Comparison of ENCODE assay signal across 19 mouse cellular contexts in the genomic region with DNA sequence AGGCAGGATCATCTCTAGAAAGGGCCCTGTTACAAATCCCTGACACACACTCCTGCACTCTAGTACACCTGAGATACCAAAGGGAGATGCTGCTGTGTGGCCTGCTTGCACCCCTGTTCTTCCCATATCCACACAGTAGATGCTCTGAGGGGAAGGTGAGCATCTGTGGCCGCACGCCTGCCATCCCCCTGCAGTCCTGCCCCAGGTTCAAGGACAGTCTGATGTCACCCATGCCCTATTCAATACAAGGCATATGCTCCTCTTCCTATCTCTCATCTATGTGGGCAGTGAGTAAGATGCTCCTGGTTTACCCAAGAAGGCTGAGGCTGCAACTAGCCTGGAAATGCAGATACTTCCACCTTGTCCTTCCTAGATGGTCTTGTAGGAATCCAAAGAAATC. TPM values are rescaled to one million over a fixed set of nuclear protein-coding genes. Genes with fewer than 3 reads are reported as not detected.
"Had no signal": no experiment of that assay in that cellular context is flagged by ENCODE, and none has a peak within 500 bp of the region (broad histone marks: within the 10 kb centered on the region; RNA-seq: fewer than 3 reads in every experiment).

No protein-coding gene starts in this region.

- DNase-seq: liver, postnatal 0 days; lung, adult 2 months; lung, postnatal 14 days; lung, postnatal 36 days; midbrain, embryonic 14.5 days; right cerebral cortex, postnatal 14 days; thymus, adult 2 months; thymus, postnatal 25 days; thymus, postnatal 4 days had no signal

- H3K9ac ChIP-seq: liver, embryonic 15.5 days; liver, postnatal 0 days; lung, embryonic 15.5 days; neural tube, embryonic 12.5 days; stomach, embryonic 15.5 days had no signal

- H3K4me1 ChIP-seq: liver, embryonic 15.5 days; megakaryocyte, embryonic 14.5 days; stomach, embryonic 15.5 days had no signal

- H3K27me3 ChIP-seq: liver, embryonic 15.5 days; lung, embryonic 15.5 days; neural tube, embryonic 12.5 days; stomach, embryonic 15.5 days had no signal

- H3K4me3 ChIP-seq: liver, embryonic 15.5 days; lung, embryonic 15.5 days; megakaryocyte, embryonic 14.5 days; neural tube, embryonic 12.5 days; stomach, embryonic 15.5 days had no signal

- H3K27ac ChIP-seq: liver, embryonic 15.5 days; lung, embryonic 15.5 days; macrophage; neural tube, embryonic 12.5 days; stomach, embryonic 15.5 days; stomach, postnatal 0 days had no signal

- H3K9me3 ChIP-seq: liver, embryonic 15.5 days; lung, embryonic 15.5 days; neural tube, embryonic 12.5 days; stomach, embryonic 15.5 days had no signal

- H3K4me2 ChIP-seq: liver, embryonic 15.5 days; lung, embryonic 15.5 days; neural tube, embryonic 12.5 days; stomach, embryonic 15.5 days had no signal

- ATAC-seq: liver, postnatal 0 days had no signal

- H3K36me3 ChIP-seq: liver, embryonic 15.5 days; lung, embryonic 15.5 days; neural tube, embryonic 12.5 days; stomach, embryonic 15.5 days had no signal

RNA-seq across cellular contexts. Expression of gene Ky, which starts 11.6 kb away (rescaled TPM):
- total RNA-seq: megakaryocyte progenitor cell, adult 5-6 weeks; monocyte, adult 5-6 weeks; neutrophil, adult 5-6 weeks had no signal
- polyA plus RNA-seq: liver, postnatal 0 days; macrophage had no signal
